Mouse (Mus musculus): Measurements from ENCODE around the gene Ralbp1.

The Ralbp1 gene

GRCm38 (mm10) chr17:65799353-65799752 lies 86.2 kb downstream of the Ralbp1 start:
- DNase-seq (ENCODE audit: low spot score in 2 of 2) = no peak

GRCm38 (mm10) chr17:65798446-65798845 lies 87.2 kb downstream of the Ralbp1 start:
- DNase-seq (ENCODE audit: low spot score in 2 of 2) = no peak
